Mouse (Mus musculus) erythroid progenitor cell, adult 5-6 weeks (primary cell): ENCODE data around the gene Gm20388. TPM values are rescaled to one million over a fixed set of nuclear protein-coding genes. Genes with fewer than 3 reads are reported as not detected.

Experiments
- ATAC-seq: replicated peaks from 2 replicates; pipeline ENCODE4 v1.8.0; 2016; ENCODE audit warnings: moderate number of reproducible peaks, mild to moderate bottlenecking, moderate TSS enrichment, inconsistent platforms; ENCODE audit not compliant: poor library complexity, low FRiP score, severe bottlenecking
- total RNA-seq, 2 experiments: library from RNA; stranded (forward) in 1 of 2; stranded (reverse) in 1 of 2; fragments of 150-400 nt in 1 of 2; fragments of 186-747, 209-891 nt in 1 of 2; gene quantifications; 2 replicates each; pipeline versions ENCODE4 v1.2.3 to v1.2.4; 2015 to 2017; ENCODE audit warnings: low replicate concordance in 2 of 2

The Gm20388 gene
- total RNA-seq, 2 experiments from 2014 or later = 4.2 TPM; not detected in 1

- ATAC-seq = no peak
Measured at GRCm38 (mm10) chr8:121635534-121635933, 1724.9 kb downstream of the Gm20388 start.

GRCm38 (mm10) chr8:121636180-121636579 is 1725.5 kb downstream of the Gm20388 start:
- ATAC-seq = no peak

- ATAC-seq = no peak
Measured at GRCm38 (mm10) chr8:121642804-121643203, 1732.2 kb downstream of the Gm20388 start.

DNA sequence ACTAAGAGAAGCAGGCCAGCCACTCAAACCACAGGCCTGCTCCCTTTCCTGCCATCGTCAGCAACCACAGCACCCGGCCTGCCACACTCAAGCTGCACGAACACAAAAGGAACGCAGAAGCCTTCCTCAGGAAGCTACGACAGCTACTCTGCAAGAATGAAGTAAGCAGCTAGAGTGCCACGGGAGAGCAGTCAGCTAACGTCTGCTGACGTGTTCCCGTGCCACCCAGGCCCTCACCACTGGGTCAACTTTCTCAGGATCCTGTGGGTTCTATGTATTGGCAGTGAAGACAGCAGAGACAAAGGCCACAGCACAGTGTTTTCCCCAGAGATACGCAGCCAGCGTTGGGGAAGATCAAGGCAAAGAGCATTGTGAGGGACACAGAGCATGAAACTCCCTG is 1732.7 kb downstream of the Gm20388 start:
- ATAC-seq = no peak

- ATAC-seq = no peak
Measured at GRCm38 (mm10) chr8:121647511-121648215, 1737.0 kb downstream of the Gm20388 start.

GRCm38 (mm10) chr8:121648451-121648850 is 1737.8 kb downstream of the Gm20388 start:
- no peak for ATAC-seq

GRCm38 (mm10) chr8:121649423-121649822 is 1738.8 kb downstream of the Gm20388 start:
- no peak for ATAC-seq

- no peak for ATAC-seq
Measured at GRCm38 (mm10) chr8:121649904-121650303, 1739.3 kb downstream of the Gm20388 start.

- no peak for ATAC-seq
Measured at GRCm38 (mm10) chr8:121650389-121651307, 1740.0 kb downstream of the Gm20388 start.

DNA sequence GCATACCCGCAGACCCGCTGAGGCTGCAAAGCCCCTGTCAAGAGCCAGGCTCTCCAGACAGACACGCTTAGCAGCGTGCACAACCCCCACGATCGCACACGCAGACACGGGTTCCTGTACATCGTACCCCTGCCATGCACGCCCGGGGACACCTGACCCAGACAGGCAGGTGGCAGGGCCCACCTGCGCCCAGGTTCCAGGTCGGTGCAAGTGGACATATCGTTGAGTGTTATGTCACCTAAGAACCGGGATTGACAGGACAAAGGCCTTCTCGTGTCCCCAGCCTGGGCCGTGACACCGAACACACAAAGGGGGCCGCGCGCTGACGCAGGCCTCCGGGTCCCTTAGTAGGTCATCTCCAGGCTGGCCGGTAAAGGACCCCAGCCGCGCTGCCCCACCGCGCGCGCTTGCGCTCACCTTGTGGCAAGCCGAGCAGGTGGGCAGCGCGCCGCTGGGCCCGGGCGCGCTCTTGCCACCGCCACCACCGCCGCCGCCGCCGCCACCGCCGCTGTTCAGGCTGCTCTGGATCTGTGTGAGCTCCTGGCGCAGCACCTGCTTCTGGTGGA is 1740.8 kb downstream of the Gm20388 start:
- no peak for ATAC-seq

- no peak for ATAC-seq
Measured at GRCm38 (mm10) chr8:121651874-121652361, 1741.3 kb downstream of the Gm20388 start.

GRCm38 (mm10) chr8:121652774-121653323 is 1742.2 kb downstream of the Gm20388 start, which contains the start of gene Zcchc14:
TSS of gene Zcchc14 (minus strand) at chr8:121652901.
- no peak for ATAC-seq

DNA sequence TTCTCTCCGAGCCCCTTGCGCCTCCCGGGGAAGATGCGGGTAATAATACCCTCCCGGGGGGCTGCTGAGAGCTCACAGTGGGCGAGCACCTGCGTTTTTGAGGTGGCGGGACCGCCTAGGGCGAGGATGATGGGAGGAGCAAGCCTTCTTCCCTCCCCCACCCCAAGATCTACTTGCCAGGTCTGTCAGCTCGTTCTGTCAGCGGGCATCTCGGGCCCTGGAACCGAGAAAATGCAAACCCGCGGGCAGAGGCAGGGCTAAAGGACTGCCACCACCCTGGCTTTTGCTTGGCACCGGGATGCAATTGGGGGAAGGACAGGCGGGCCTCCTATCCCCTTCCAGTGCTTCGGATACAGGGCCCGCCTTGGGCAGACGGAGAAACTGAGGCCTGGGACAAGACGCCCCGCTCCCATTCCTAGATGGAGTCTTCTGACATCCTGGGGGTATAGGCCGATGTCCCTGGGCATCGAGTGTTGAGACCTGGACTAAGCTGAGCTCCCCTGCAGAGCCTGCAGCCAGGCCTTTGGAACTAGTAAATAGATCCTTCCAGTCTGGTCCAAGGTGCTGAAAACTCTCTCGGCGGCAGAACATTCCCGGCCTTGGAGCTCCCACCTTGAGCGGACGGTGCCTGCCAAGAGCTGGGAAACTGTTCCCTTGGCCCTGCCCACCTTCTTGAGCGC is 1742.8 kb downstream of the Gm20388 start:
- ATAC-seq = no peak

GRCm38 (mm10) chr8:121654131-121654530 is 1743.5 kb downstream of the Gm20388 start:
- ATAC-seq = no peak

DNA sequence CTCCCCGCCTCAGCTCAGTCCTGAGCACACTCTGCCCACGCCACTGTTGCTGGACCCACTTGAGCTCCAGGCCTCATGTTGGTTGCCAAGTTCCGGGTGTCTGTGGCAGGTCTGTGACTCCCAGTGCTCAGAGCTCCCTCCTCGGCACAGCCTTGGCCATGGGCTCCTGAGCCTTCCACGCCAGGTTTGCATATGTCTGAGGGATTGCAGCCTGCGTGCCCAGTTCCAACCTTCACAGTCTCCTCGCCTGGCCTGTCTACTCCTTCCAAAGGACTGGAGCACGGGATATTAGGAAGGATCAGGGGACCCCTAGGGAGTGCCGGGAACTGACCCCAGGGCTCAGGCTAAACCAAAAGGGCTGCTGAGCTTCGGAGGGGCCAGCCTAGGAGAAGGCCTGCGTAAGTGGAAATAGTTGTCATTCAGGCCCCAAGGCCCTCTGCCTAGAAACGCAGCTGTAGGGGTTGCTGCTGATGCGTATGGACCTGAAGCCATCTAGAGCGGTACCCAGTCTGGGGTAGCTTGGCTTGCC is 1744.4 kb downstream of the Gm20388 start:
- ATAC-seq = no peak

- no peak for ATAC-seq
Measured at GRCm38 (mm10) chr8:121660602-121661001, 1750.0 kb downstream of the Gm20388 start.

DNA sequence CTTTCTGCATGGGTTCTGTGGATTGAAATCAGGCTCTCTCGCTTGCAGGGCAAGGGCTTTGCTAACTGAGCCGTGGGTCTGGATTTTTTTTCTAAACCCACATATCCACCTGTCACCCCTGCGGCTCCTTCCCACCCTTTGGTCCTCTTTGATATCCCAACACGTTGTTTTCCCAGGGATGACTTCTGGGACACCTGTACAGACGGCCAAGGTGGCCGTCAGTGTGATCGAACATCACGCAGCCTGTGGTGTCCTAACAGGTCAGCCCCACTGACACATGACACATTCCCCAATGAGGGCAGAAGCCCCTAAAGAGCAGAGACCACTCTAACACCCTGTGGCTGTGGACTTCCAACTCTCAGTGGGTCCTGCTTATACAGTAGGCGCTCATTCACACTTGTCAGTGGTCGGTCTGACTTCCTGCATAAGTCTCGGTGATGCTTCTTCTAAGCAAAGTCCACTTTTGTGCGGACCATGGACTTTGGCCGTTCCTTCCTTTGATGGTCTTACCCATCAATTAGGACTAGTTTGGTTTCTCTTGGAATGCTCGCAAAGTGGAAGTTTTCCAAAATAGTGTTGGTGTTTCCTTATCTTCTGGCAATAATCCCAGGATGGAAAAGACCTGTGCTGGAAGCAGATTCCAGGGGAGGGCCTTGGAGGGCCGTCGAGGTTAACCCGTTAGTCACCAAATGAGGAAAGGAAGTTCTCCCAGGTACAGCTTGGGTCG is 1751.2 kb downstream of the Gm20388 start:
- ATAC-seq = no peak

GRCm38 (mm10) chr8:121663101-121663500 is 1752.5 kb downstream of the Gm20388 start:
- no peak for ATAC-seq

DNA sequence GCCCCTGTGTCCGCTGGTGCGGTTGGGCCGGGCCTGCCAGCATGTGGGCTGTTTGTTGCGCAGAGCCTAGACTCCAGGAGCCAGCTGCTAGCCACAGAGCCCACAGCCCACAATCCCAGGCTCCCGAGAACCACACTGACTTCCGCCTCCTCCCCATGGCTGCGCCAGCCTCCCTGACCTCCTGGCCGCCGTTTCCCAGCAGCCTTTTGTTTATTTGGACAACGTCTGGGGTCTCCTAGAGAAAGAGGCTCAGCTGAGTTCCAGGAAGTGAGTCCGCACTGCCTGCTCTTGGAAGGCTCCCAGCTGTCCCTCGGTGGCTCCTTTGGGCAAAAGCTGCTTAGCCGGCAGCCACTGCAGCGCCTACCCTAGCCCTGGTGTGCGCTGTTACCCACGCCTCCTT is 1754.7 kb downstream of the Gm20388 start:
- ATAC-seq = no peak
